Mouse (Mus musculus) mouse trophoblast stem cell (cell line): ENCODE measurements around the gene Emilin2.

Source experiments
- in situ Hi-C, 2 experiments: fragments of 300-500 bp; cut with MseI, MboI; formaldehyde crosslinking; loops; 2 replicates in 1 of 2; 3 replicates in 1 of 2; pipeline ENCODE4 v1.15.1; 2025

The Emilin2 gene

GRCm38 (mm10) chr17:71300338-71300737, 11.4 kb downstream of the Emilin2 start:
- in situ Hi-C loops = no loop called here

- in situ Hi-C loops = no loop called here
These were observed 11.9 kb downstream of the Emilin2 start for GRCm38 (mm10) chr17:71299879-71300278.

- in situ Hi-C loops = no loop called here
These were observed 17.2 kb downstream of the Emilin2 start for GRCm38 (mm10) chr17:71294570-71294969.

DNA sequence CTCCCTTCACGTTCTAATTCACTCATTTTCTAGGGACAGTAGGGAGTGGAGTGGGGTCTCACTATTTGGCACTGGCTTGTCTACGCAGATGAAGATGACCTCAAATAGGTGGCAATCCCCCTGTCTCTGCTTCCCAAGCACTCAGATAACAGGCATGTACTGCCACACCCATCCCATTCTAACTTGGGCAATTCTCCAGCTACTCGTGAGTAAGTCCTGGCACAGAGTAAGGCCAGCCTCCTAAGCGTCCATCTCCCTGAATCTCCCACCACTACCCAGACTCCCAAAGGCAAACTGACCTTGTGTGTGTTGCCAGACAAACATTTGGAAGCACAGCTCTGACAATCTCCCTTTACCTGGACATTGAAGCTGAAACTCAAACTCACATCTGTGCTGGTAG, 18.9 kb downstream of the Emilin2 start:
- in situ Hi-C loops = no loop called here

- in situ Hi-C loops = no loop called here
These were observed 19.8 kb downstream of the Emilin2 start for GRCm38 (mm10) chr17:71291897-71292420.

- in situ Hi-C loops = no loop called here
These were observed 21.0 kb downstream of the Emilin2 start for GRCm38 (mm10) chr17:71290486-71291410.

- in situ Hi-C loops = no loop called here
These were observed 22.1 kb downstream of the Emilin2 start for GRCm38 (mm10) chr17:71289572-71290176.

DNA sequence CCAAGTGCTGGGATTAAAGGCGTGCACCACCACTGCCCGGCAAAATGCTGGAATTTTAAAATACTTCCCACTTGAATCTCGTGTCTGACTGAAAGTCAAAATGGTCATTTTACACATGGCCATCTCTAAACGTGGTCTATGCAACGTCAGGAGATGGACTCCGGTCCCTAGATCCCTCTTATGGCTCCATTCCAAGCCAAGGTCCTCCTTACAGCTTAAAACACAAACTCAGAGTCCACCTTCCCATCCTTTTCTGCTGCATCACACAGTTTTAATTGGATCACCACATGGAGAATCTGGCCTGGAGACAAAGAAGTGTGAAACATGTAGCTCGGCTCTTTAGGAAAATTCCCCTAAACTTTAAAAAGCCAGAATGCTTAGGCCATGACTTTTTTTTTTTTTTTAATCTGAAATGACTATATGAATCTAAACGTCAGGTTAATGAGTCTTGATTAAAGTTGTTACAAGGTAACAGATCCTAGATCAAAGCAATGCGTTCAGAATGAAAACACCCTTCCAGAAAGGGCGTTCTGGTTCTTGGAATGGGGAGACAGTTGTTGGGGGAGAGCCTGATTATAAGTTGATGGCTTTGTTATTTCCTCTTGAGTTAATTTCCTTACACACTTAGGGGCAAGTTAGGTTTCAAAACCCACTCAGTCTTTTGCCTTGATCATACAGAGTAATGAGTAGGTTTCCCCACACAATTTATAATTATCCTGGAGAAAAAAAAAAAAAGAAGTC, 22.8 kb downstream of the Emilin2 start:
- in situ Hi-C loops = no loop called here

- in situ Hi-C loops = no loop called here
These were observed 23.5 kb downstream of the Emilin2 start for GRCm38 (mm10) chr17:71288145-71288758.

DNA sequence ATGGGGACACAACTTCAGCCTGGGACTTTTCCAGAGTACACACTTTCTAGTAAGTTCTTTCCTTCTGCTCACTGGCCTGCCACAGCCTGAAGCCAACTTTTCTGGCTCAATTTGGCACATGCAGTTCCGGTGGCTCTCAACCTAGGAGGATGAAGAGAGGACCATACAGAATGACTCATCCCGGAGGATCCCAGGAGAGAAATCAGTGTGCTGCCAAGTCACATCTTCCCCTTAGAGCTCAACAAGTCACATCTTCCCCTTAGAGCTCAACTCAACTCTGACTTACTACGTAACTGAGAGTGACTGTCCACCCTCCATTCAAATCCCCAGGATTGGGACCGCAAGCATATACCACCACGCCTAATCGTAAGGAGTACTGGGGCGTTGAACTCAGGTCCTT, 24.2 kb downstream of the Emilin2 start:
- in situ Hi-C loops = no loop called here

DNA sequence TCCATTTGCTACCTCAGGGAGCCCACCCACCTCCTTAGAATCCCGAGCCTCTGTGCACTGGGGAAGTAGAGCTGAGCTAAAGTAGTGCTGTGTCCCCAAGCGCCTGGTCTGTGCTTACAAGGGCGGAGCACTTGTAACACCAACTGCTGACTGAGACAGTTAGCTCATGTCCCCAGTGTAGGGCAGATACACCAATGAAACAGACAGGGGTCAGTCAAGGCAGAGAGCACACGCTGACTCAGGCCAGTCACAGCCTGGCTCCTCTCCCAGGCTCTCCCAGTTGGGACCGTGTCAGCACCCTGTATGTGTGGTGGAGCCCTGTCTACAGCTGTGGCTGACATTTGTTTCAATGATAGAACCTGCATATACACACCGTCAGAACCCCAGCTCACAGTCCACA, 25.8 kb downstream of the Emilin2 start:
- in situ Hi-C loops = no loop called here

GRCm38 (mm10) chr17:71284890-71285289, 26.9 kb downstream of the Emilin2 start:
- in situ Hi-C loops = no loop called here

GRCm38 (mm10) chr17:71283237-71283636, 28.5 kb downstream of the Emilin2 start:
- in situ Hi-C loops = no loop called here

DNA sequence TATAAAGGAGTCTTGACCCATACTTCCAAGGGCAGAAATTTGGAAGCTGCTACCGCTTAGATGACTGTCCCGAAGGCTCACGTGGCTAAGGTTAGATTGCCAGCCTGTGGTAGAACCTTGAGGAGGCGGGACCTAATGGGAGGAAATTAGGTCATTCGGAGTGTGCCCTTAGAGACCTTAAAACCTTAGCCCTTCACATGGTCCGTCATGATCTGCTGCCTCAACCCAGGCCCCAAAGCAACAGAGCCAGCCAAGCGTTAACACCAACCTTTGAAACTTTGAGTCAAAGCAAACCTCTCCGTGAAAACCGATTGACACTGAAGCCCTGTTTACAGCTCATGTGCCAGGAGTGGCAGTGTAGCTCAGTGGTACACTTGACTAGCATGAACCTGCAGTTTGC, 29.1 kb downstream of the Emilin2 start:
- in situ Hi-C loops = no loop called here

DNA sequence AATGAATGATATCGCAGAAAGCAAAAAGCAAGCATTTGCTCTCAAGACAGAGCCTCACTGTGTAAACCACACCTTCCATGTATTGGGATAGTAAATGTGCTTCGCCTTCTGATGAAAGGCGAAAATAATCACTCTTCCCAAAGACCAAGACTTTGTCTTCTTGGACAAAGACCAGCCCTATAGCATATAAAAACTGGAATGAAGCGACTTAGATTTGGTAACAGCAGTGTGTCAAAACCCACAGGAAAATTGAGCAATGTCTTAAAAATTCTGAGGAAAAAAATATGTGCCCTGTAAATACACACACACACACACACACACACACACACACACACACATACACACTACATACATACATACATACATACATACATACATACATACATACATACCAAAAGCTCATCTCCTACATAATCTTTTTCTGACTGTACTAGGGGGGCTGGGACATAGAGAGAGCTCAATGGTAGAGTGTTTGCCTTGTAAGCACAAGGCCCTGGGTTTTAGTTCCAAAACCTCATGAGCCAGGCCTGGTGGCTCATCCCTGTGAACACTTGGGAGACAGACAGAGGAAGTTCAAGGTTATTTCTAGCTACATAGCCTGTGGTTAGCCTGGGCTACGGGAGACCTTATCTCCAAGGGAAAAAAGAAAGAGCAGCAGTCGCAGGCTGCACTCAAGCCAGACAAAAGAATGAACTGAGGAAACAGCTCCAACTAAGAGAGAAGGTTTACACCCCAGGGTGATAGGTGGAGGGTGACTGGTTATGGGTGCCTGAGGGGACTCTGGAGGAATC, 33.9 kb downstream of the Emilin2 start:
- in situ Hi-C loops = no loop called here

DNA sequence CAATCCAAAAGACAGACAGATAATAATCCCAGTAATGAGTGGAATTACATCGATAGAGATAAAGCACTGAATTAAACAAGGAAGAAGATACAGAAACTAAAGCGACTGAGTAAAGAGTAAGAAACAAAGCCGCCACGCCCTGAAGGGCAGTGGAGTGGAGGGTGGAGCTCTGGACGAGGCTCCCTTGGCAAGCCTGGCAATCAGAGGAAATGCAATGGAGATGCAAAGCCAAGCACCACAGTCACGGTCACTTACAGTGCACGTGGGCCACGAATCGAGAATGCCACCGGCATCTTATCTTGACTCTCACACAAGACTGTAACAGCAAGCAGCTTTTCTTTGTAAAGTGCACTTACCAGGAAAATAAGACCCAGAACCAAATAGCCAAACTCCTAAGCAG, 35.0 kb downstream of the Emilin2 start:
- in situ Hi-C loops = no loop called here

- in situ Hi-C loops = no loop called here
These were observed 37.9 kb downstream of the Emilin2 start for GRCm38 (mm10) chr17:71273901-71274300.

- in situ Hi-C loops = no loop called here
These were observed 43.2 kb downstream of the Emilin2 start for GRCm38 (mm10) chr17:71268599-71268998.

DNA sequence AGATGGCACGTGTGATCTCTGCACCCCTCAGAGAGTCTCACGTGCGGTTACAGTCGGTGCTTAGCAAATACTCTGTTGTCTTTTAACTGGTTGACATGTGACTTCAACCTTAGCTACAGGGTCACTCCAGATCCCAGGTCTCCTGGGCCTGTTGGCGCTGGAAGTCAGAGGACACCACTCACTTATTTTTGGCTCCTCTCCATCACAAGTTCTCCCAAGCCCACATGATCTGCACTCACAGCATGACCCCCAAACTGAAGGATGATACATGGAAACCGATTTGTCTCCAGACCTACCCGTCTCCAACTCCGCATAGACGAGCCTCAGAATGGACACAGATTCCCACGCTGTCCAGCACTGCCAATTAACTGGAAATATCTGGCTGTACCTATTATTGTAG, 43.6 kb downstream of the Emilin2 start:
- in situ Hi-C loops = no loop called here

DNA sequence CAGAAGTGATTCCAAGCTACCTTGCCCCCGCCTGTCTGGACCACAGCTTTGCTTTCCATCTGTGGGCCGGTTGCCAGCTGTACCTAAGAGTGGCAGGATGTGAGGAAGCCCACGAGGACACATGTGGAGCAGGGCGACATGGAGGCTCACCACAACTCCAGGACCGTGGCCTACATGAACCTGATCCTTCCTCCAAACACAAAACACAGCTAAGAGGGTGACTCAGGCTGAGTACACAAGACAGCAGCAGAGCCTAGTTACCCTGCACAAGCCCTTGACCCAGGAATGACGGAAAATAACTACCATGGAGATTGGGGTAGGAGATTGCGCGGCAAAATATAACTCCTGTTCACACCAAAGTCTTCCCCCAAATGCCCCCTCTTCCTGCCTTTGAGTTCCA, 44.4 kb downstream of the Emilin2 start:
- in situ Hi-C loops = no loop called here
